Mouse (Mus musculus) MEL (cell line): Measurements from ENCODE around the gene C1qtnf3. TPM values are rescaled to one million over a fixed set of nuclear protein-coding genes. Genes with fewer than 3 reads are reported as not detected.

ENCODE experiments used
- DNase-seq: peaks from one replicate; pipeline ENCODE4 v3.0.0; 2011; ENCODE audit warnings: low read depth, low spot score
- H3K27ac ChIP-seq: 2 replicates; pipeline ENCODE4 v1.5.1; 2012; ENCODE audit warnings: low read depth, mild to moderate bottlenecking, control low read depth, low read length, moderate library complexity; ENCODE audit not compliant: control insufficient read depth
- H3K27me3 ChIP-seq, 2 experiments: fragments of 150-350 bp in 1 of 2; sonication (generic) in 1 of 2; 2 replicates each; pipeline ENCODE4 v1.6.1; 2012; ENCODE audit warnings: low read length in 2 of 2, mild to moderate bottlenecking in 2 of 2, improper control_type of control experiment in 1 of 2, moderate library complexity in 1 of 2; ENCODE audit not compliant: insufficient read depth in 2 of 2, control insufficient read depth in 1 of 2
- H3K36me3 ChIP-seq, 2 experiments: 2 replicates each; pipeline ENCODE4 v1.6.1; 2012 to 2014; ENCODE audit warnings: low read length in 2 of 2, improper control_type of control experiment in 1 of 2, inconsistent platforms in 1 of 2, mild to moderate bottlenecking in 1 of 2; ENCODE audit not compliant: insufficient read depth in 2 of 2, control insufficient read depth in 1 of 2
- H3K4me1 ChIP-seq, 2 experiments: fragments of 150-350 bp in 1 of 2; sonication (generic) in 1 of 2; 2 replicates each; pipeline ENCODE4 v1.6.1; 2012; ENCODE audit warnings: low read length in 2 of 2, improper control_type of control experiment in 1 of 2, mild to moderate bottlenecking in 1 of 2; ENCODE audit not compliant: insufficient read depth in 2 of 2, control insufficient read depth in 1 of 2
- H3K4me3 ChIP-seq, 2 experiments: fragments of 150-350 bp in 1 of 2; sonication (generic) in 1 of 2; 2 replicates each; pipeline ENCODE4 v1.5.1; 2012; ENCODE audit warnings: low read depth in 2 of 2, low read length in 2 of 2, mild to moderate bottlenecking in 2 of 2, moderate library complexity in 2 of 2, control low read depth in 1 of 2, improper control_type of control experiment in 1 of 2; ENCODE audit not compliant: control insufficient read depth in 1 of 2, insufficient read depth in 1 of 2
- H3K79me2 ChIP-seq: 2 replicates; pipeline ENCODE4 v1.6.1; 2012; ENCODE audit warnings: mild to moderate bottlenecking, low read length, moderate library complexity; ENCODE audit not compliant: control insufficient read depth, poor library complexity, insufficient read depth
- H3K9ac ChIP-seq: 2 replicates; pipeline ENCODE4 v1.6.1; 2012; ENCODE audit warnings: low read depth, mild to moderate bottlenecking, control low read depth, low read length, moderate library complexity; ENCODE audit not compliant: control insufficient read depth, poor library complexity, severe bottlenecking
- H3K9me3 ChIP-seq: fragments of 150-350 bp; sonication (generic); replicated peaks from 2 replicates; pipeline ENCODE4 v1.6.1; 2012; ENCODE audit warnings: mild to moderate bottlenecking, low read length, improper control_type of control experiment, moderate library complexity; ENCODE audit not compliant: insufficient read depth
- BHLHE40 ChIP-seq: IDR thresholded peaks from 2 replicates; pipeline ENCODE4 v1.6.1; 2012; ENCODE audit warnings: low read depth, mild to moderate bottlenecking, inconsistent platforms, low read length, improper control_type of control experiment, borderline replicate concordance
- CHD2 ChIP-seq: IDR thresholded peaks from 2 replicates; pipeline ENCODE4 v1.6.1; 2011; ENCODE audit warnings: low read length, improper control_type of control experiment
- ETS1 ChIP-seq: IDR thresholded peaks from 2 replicates; pipeline ENCODE4 v1.6.1; 2012; ENCODE audit warnings: low read depth, mild to moderate bottlenecking, inconsistent platforms, low read length, improper control_type of control experiment, moderate library complexity
- GATA1 ChIP-seq: IDR thresholded peaks from 2 replicates; pipeline ENCODE4 v1.6.1; 2011; ENCODE audit warnings: low read depth, low read length, improper control_type of control experiment
- KAT2A ChIP-seq: conservative IDR thresholded peaks from 2 replicates; pipeline ENCODE4 v1.6.1; 2012; ENCODE audit warnings: low read depth, low read length, improper control_type of control experiment, inconsistent platforms
- MAX ChIP-seq: IDR thresholded peaks from 2 replicates; pipeline ENCODE4 v1.6.1; 2011; ENCODE audit warnings: low read length, improper control_type of control experiment
- MEF2A ChIP-seq: IDR thresholded peaks from 2 replicates; pipeline ENCODE4 v1.6.1; 2014; ENCODE audit warnings: low read depth, mild to moderate bottlenecking, inconsistent platforms, low read length, improper control_type of control experiment; ENCODE audit not compliant: poor library complexity, insufficient replicate concordance, severe bottlenecking; ENCODE audit errors: extremely low read depth
- MYB ChIP-seq: IDR thresholded peaks from 2 replicates; pipeline ENCODE4 v1.6.1; 2011; ENCODE audit warnings: mild to moderate bottlenecking, low read depth, low read length, improper control_type of control experiment
- MYC ChIP-seq: IDR thresholded peaks from 2 replicates; pipeline ENCODE4 v1.6.1; 2011; ENCODE audit warnings: low read depth, mild to moderate bottlenecking, low read length, improper control_type of control experiment, moderate library complexity
- NELFE ChIP-seq: IDR thresholded peaks from 2 replicates; pipeline ENCODE4 v1.6.1; 2011; ENCODE audit warnings: low read depth, low read length, improper control_type of control experiment
- NRF1 ChIP-seq: IDR thresholded peaks from 2 replicates; pipeline ENCODE4 v1.6.1; 2014; ENCODE audit warnings: low read depth, mild to moderate bottlenecking, inconsistent platforms, low read length, improper control_type of control experiment, moderate library complexity; ENCODE audit not compliant: poor library complexity, insufficient read depth, severe bottlenecking
- POLR2A ChIP-seq, 2 experiments: IDR thresholded peaks; 2 replicates each; pipeline ENCODE4 v1.6.1; 2011 to 2012; ENCODE audit warnings: low read length in 2 of 2, mild to moderate bottlenecking in 2 of 2, control low read depth in 1 of 2, improper control_type of control experiment in 1 of 2, low read depth in 1 of 2, moderate library complexity in 1 of 2; ENCODE audit not compliant: control insufficient read depth in 1 of 2, insufficient read depth in 1 of 2, poor library complexity in 1 of 2
- SMC3 ChIP-seq: IDR thresholded peaks from 2 replicates; pipeline ENCODE4 v1.6.1; 2011; ENCODE audit warnings: low read depth, low read length, improper control_type of control experiment
- TAL1 ChIP-seq: IDR thresholded peaks from 2 replicates; pipeline ENCODE4 v1.6.1; 2012; ENCODE audit warnings: mild to moderate bottlenecking, inconsistent platforms, low read length, moderate library complexity, mixed read lengths
- UBTF ChIP-seq: IDR thresholded peaks from 2 replicates; pipeline ENCODE4 v1.6.1; 2012; ENCODE audit warnings: low read depth, mild to moderate bottlenecking, inconsistent platforms, low read length, improper control_type of control experiment, moderate library complexity, borderline replicate concordance; ENCODE audit not compliant: insufficient read depth
- ZKSCAN1 ChIP-seq: IDR thresholded peaks from 2 replicates; pipeline ENCODE4 v1.6.1; 2012; ENCODE audit warnings: low read depth, mild to moderate bottlenecking, inconsistent platforms, low read length, improper control_type of control experiment, moderate library complexity
- polyA plus RNA-seq, 2 experiments: library from polyadenylated mRNA; stranded (reverse) in 1 of 2; unstranded in 1 of 2; fragments of >175 nt in 1 of 2; fragments of >200 nt in 1 of 2; gene quantifications; 2 replicates each; pipeline versions ENCODE4 v1.2.1 to v1.2.4; 2012; ENCODE audit warnings: low replicate concordance in 2 of 2, low read depth in 1 of 2; ENCODE audit not compliant: insufficient read length in 2 of 2, insufficient read depth in 1 of 2, missing spikeins in 1 of 2
- total RNA-seq: library from RNA; depleted of rRNA; stranded (reverse); fragments of 300-350 nt; gene quantifications from 2 replicates; pipeline ENCODE4 v1.2.3, GENCODE M21; 2012

The C1qtnf3 gene
- total and polyA plus RNA-seq, 3 experiments = not detected

DNA sequence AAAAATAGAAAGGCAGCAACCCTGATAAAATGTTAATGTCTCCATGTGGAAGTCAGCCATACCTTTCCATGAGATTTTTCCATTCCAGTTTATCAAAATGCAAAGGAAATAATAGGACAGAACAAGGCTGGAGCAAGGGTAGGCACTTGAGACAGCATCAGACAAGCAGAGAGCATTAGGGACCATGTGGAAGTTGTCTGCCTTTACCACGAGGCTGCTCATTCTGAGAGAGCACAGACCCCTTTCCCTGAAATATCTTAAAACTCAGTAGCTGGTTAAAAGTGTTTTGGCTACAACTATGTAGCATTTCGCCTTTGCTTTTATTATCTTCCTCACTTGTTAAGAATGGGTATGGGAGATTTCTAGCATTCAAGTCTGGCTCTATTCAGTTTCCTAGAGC, 28.6 kb downstream of the C1qtnf3 start (continued):
- TF ChIP-seq MYC = no peak
- TF ChIP-seq, all 39 proteins: peak for 0

DNA sequence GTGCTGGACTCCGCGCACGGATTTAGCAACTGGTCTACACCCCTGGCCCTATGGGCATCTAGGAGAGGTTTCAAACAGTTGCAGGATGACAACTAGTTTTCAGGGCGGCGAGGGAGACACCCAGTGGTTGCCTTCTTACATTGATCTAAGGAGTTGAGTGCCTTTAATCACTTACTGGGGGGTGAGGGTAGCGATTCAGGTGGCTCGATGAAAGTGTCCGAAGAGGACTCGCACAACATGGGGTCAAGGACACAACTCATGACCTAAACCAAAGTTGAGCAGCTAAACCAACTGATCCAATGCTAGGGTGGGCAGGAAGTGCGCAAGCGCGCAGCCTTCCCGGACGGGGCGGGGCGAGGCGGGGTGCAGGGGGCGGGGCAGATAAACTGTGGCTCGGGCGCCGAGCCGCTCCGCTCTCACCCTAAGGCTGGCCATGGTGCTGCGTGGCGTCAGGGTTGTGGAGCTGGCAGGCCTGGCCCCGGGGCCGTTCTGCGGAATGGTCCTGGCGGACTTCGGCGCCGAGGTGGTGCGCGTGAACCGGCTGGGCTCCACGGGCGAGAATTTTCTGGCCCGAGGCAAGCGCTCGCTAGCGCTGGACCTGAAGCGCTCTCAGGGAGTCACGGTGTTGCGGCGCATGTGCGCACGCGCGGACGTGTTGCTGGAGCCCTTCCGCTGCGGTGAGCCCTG, 29.4 kb downstream of the C1qtnf3 start, which contains the start of gene Amacr:
Amacr (plus strand) TSS at position 380 of the 687 bp plus-strand sequence.
- no peaks in the 10 kb centered on the region for H3K9me3 ChIP-seq

DNA sequence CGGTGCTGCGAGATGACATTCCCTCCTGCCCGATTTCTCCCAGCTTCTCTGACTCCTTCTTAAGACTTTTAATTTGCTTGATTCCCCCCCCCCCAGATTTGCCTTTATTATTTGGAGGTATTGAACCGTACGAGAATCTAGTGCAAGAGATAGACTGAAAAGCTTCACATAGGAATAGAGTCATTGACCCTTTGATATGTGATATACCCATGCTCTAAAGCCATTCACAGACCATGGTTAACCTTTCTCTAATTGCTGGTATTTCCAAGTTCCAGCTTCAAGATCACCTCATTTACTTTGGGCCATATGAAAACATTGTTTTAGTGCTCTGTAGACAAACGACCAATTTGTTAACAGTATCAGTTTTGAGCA, 29.9 kb downstream of the C1qtnf3 start:
- H3K9ac ChIP-seq = no peak overlapping the region
- H3K27me3 ChIP-seq = no peaks in the 10 kb centered on the region
- H3K4me3 ChIP-seq = no peak overlapping the region
- H3K9me3 ChIP-seq = no peaks in the 10 kb centered on the region
- no peak overlapping the region for H3K27ac ChIP-seq
- H3K4me1 ChIP-seq = no peaks in the 10 kb centered on the region
- TF ChIP-seq ZKSCAN1 (no peak), POLR2A (IDR thresholded peaks at IDR 0.05; ENCODE audit: control insufficient read depth in 1 of 2, insufficient read depth in 1 of 2, low read depth in 1 of 2, low read length in 2 of 2, poor library complexity in 1 of 2) (no peak), NRF1 (no peak), MAX (no peak), MYC (no peak), GATA1 (no peak), TAL1 (no peak), MEF2A (no peak), UBTF (no peak), NELFE (no peak), KAT2A (no peak), BHLHE40 (no peak), SMC3 (no peak), ETS1 (no peak)
- no peak for DNase-seq
- H3K79me2 ChIP-seq = no peaks in the 10 kb centered on the region
- H3K36me3 ChIP-seq = no peaks in the 10 kb centered on the region

More for the DNA sequence above, 29.4 kb downstream of the C1qtnf3 start, which contains the start of gene Amacr:
- TF ChIP-seq MYB = no peak
- no peak for TF ChIP-seq CHD2
- Histone ChIP-seq H3K4me1 (no peaks in the 10 kb centered on the region), H3K9ac (no peak within 1 kb of the TSS), H3K79me2 (no peaks in the 10 kb centered on the region), H3K27ac (no peak within 1 kb of the TSS), H3K27me3 (no peaks in the 10 kb centered on the region), H3K36me3 (no peaks in the 10 kb centered on the region), H3K4me3 (no peak within 1 kb of the TSS)
- DNase-seq = no peak
